Mouse (Mus musculus) cerebellum, adult 2 months (tissue): ENCODE data around the gene Gmip. TPM values are rescaled to one million over a fixed set of nuclear protein-coding genes. Genes with fewer than 3 reads are reported as not detected.

Experiments used
- DNase-seq, 2 experiments: peaks; one replicate each; pipeline ENCODE4 v3.0.0; 2021
- H3K27ac ChIP-seq: fragments of 200-500 bp; 2 replicates; pipeline ENCODE4 v1.5.1; 2012; ENCODE audit warnings: low read length, control low read depth, inconsistent platforms; ENCODE audit not compliant: insufficient read depth
- H3K27me3 ChIP-seq: fragments of 200-500 bp; 2 replicates; pipeline ENCODE4 v1.6.1; 2012; ENCODE audit warnings: inconsistent platforms, mild to moderate bottlenecking, low read length, moderate library complexity; ENCODE audit not compliant: control insufficient read depth, insufficient read depth
- H3K4me1 ChIP-seq: fragments of 200-500 bp; 2 replicates; pipeline ENCODE4 v1.6.1; 2011; ENCODE audit warnings: low read length; ENCODE audit not compliant: control insufficient read depth, insufficient read depth
- H3K4me3 ChIP-seq: fragments of 200-500 bp; replicated peaks from 2 replicates; pipeline ENCODE3; 2011; ENCODE audit warnings: mild to moderate bottlenecking, low read depth, low read length, control low read depth; ENCODE audit not compliant: insufficient read depth
- CTCF ChIP-seq: fragments of 200-500 bp; IDR thresholded peaks from 2 replicates; pipeline ENCODE4 v1.5.1; 2011; ENCODE audit warnings: low read depth, mild to moderate bottlenecking, control low read depth, low read length, moderate library complexity, borderline replicate concordance; ENCODE audit not compliant: insufficient read depth
- POLR2A ChIP-seq: fragments of 200-500 bp; IDR thresholded peaks from 2 replicates; pipeline ENCODE4 v1.6.1; 2011; ENCODE audit warnings: low read length, control low read depth, borderline replicate concordance; ENCODE audit not compliant: insufficient read depth
- WGBS: fragments of 180-500 bp; shearing (Covaris S2); methylation state at CpG from one replicate; pipeline ENCODE4 v1.1.7; 2018; 5-methylcytosine and 5-hydroxymethylcytosine counted together
- polyA plus RNA-seq: library from polyadenylated mRNA; depleted of rRNA; stranded (reverse); fragments of >200 nt; gene quantifications from 2 replicates; pipeline ENCODE4 v1.2.3, GENCODE M21; 2012

Gene Gmip
- polyA plus RNA-seq, 1 experiment = 8.2 TPM

GRCm38 (mm10) chr8:69822386-69823191 lies 14.1 kb downstream of the Gmip start, which contains the start of gene Lpar2:
Gene Lpar2, plus strand, starts transcription at chr8:69822429.
- Histone ChIP-seq H3K27me3 (no peaks in the 10 kb centered on the region), H3K4me3 (peak within 1 kb of the TSS; percentile 46), H3K27ac (no peak within 1 kb of the TSS), H3K4me1 (peaks cover 2% of the 10 kb centered on the region; the same call in 1 of the 2 replicates)
- 4% methylated on average over 32 of the region's 35 CpGs for WGBS
- peak; percentile 22 to 34 for DNase-seq
- TF ChIP-seq CTCF = no peak
- no peak for TF ChIP-seq POLR2A

- TF ChIP-seq POLR2A = no peak
- TF ChIP-seq CTCF = no peak
- H3K4me1 ChIP-seq = peaks cover 2% of the 10 kb centered on the region; the same call in 1 of the 2 replicates
- DNase-seq = no peak
- H3K27ac ChIP-seq = no peak overlapping the region
- no peak overlapping the region for H3K4me3 ChIP-seq
- H3K27me3 ChIP-seq = no peaks in the 10 kb centered on the region
- 91% methylated on average over 12 of the region's 12 CpGs for WGBS
Measured at GRCm38 (mm10) chr8:69826371-69826770, 17.9 kb downstream of the Gmip start.

- WGBS = 1% methylated on average over 37 of the region's 38 CpGs
- Histone ChIP-seq H3K4me1 (no peaks in the 10 kb centered on the region), H3K27ac (no peak within 1 kb of the TSS), H3K4me3 (peak within 1 kb of the TSS; percentile 65), H3K27me3 (no peaks in the 10 kb centered on the region)
- TF ChIP-seq POLR2A (peak; percentile 32; the same call in 1 of the 2 replicates), CTCF (no peak)
- DNase-seq = peak; percentile 84
Measured at GRCm38 (mm10) chr8:69832298-69832853, 23.9 kb downstream of the Gmip start, which contains the start of gene Pbx4. Gene Pbx4, plus strand, starts transcription at chr8:69832491.

GRCm38 (mm10) chr8:69837057-69837682 lies 28.7 kb downstream of the Gmip start:
- TF ChIP-seq POLR2A (no peak), CTCF (no peak)
- Histone ChIP-seq H3K27me3 (no peaks in the 10 kb centered on the region), H3K4me3 (no peak overlapping the region), H3K4me1 (no peaks in the 10 kb centered on the region), H3K27ac (no peak overlapping the region)
- DNase-seq = no peak
- WGBS = 78% methylated on average over 8 of the region's 8 CpGs

- no peaks in the 10 kb centered on the region for H3K27me3 ChIP-seq
- DNase-seq = no peak
- 83% methylated on average over 3 of the region's 3 CpGs for WGBS
Measured at GRCm38 (mm10) chr8:69847167-69848065, 38.9 kb downstream of the Gmip start.

GRCm38 (mm10) chr8:69848951-69849350 lies 40.5 kb downstream of the Gmip start:
- no peak for TF ChIP-seq CTCF
- TF ChIP-seq POLR2A = no peak
- no peak for DNase-seq
- no peaks in the 10 kb centered on the region; the same call in 1 of the 2 replicates for H3K4me1 ChIP-seq
- H3K27ac ChIP-seq = no peak overlapping the region
- 70% methylated on average over 8 of the region's 8 CpGs for WGBS
- no peaks in the 10 kb centered on the region for H3K27me3 ChIP-seq
- H3K4me3 ChIP-seq = no peak overlapping the region

More at GRCm38 (mm10) chr8:69847167-69848065, 38.9 kb downstream of the Gmip start:
- no peak overlapping the region for H3K4me3 ChIP-seq
- no peaks in the 10 kb centered on the region; the same call in 1 of the 2 replicates for H3K4me1 ChIP-seq
- no peak overlapping the region for H3K27ac ChIP-seq
- no peak for TF ChIP-seq CTCF
- no peak for TF ChIP-seq POLR2A

GRCm38 (mm10) chr8:69849899-69850298 lies 41.4 kb downstream of the Gmip start:
- WGBS = 38% methylated on average over 3 of the region's 3 CpGs
- no peak overlapping the region for H3K27ac ChIP-seq
- TF ChIP-seq POLR2A = no peak
- peak; percentile 32; the same call in 1 of the 2 replicates for TF ChIP-seq CTCF
- no peak overlapping the region for H3K4me3 ChIP-seq
- no peak for DNase-seq
- H3K27me3 ChIP-seq = no peaks in the 10 kb centered on the region
- H3K4me1 ChIP-seq = no peaks in the 10 kb centered on the region
